Mouse (Mus musculus) liver, adult 2 months (tissue): ENCODE measurements around the gene Zfp39.

Experiments
- CTCF ChIP-seq: fragments of 200-500 bp; IDR thresholded peaks from 2 replicates; pipeline ENCODE4 v1.5.1; 2011; ENCODE audit warnings: low read depth, low read length, control low read depth
- POLR2A ChIP-seq: fragments of 200-500 bp; IDR thresholded peaks from 2 replicates; pipeline ENCODE4 v1.6.1; 2011; ENCODE audit warnings: low read length, control low read depth; ENCODE audit not compliant: insufficient read depth; ENCODE audit errors: extremely low read depth

- TF ChIP-seq CTCF (peak; percentile 79), POLR2A (no peak)
Observed at GRCm38 (mm10) chr11:58927790-58928651, 24.0 kb upstream of the Zfp39 start.
